Mouse (Mus musculus) CH12.LX (cell line): ENCODE data around the gene Mctp2.

ENCODE experiments used
- BHLHE40 ChIP-seq: IDR thresholded peaks from 2 replicates; pipeline ENCODE4 v1.6.1; 2011; ENCODE audit warnings: mild to moderate bottlenecking, low read depth, low read length, improper control_type of control experiment
- CTCF ChIP-seq, 2 experiments: IDR thresholded peaks in 1 of 2; conservative IDR thresholded peaks in 1 of 2; 2 replicates each; pipeline ENCODE4 v1.5.1; 2011 to 2012; ENCODE audit warnings: low read depth in 2 of 2, low read length in 2 of 2, improper control_type of control experiment in 1 of 2, inconsistent platforms in 1 of 2, mild to moderate bottlenecking in 1 of 2, moderate library complexity in 1 of 2
- EP300 ChIP-seq: IDR thresholded peaks from 2 replicates; pipeline ENCODE4 v1.6.1; 2011; ENCODE audit warnings: low read length, improper control_type of control experiment
- ETS1 ChIP-seq: conservative IDR thresholded peaks from 2 replicates; pipeline ENCODE4 v1.6.1; 2012; ENCODE audit warnings: low read depth, mild to moderate bottlenecking, inconsistent platforms, low read length, improper control_type of control experiment, moderate library complexity
- GABPA ChIP-seq: IDR thresholded peaks from 2 replicates; pipeline ENCODE4 v1.6.1; 2012; ENCODE audit warnings: low read depth, low read length, improper control_type of control experiment, inconsistent platforms; ENCODE audit not compliant: insufficient replicate concordance
- MAX ChIP-seq: IDR thresholded peaks from 2 replicates; pipeline ENCODE4 v1.6.1; 2011; ENCODE audit warnings: low read length, improper control_type of control experiment
- MXI1 ChIP-seq: IDR thresholded peaks from 2 replicates; pipeline ENCODE4 v1.6.1; 2011; ENCODE audit warnings: mild to moderate bottlenecking, low read depth, low read length, improper control_type of control experiment
- NELFE ChIP-seq: IDR thresholded peaks from 2 replicates; pipeline ENCODE4 v1.6.1; 2011; ENCODE audit warnings: low read depth, low read length, improper control_type of control experiment
- POLR2A ChIP-seq: IDR thresholded peaks from 2 replicates; pipeline ENCODE4 v1.6.1; 2011; ENCODE audit warnings: low read depth, mild to moderate bottlenecking, improper control_type of control experiment, low read length
- POLR2AphosphoS2 ChIP-seq: IDR thresholded peaks from 2 replicates; pipeline ENCODE4 v1.6.1; 2011; ENCODE audit warnings: low read depth, low read length, improper control_type of control experiment
- USF1 ChIP-seq: IDR thresholded peaks from 2 replicates; pipeline ENCODE4 v1.6.1; 2014; ENCODE audit warnings: low read depth, mild to moderate bottlenecking, inconsistent platforms, low read length, improper control_type of control experiment
- USF2 ChIP-seq: conservative IDR thresholded peaks from 2 replicates; pipeline ENCODE4 v1.6.1; 2011; ENCODE audit warnings: low read depth, low read length, improper control_type of control experiment
- ZKSCAN1 ChIP-seq: IDR thresholded peaks from 2 replicates; pipeline ENCODE4 v1.6.1; 2012; ENCODE audit warnings: low read depth, inconsistent platforms, low read length, improper control_type of control experiment, borderline replicate concordance

DNA sequence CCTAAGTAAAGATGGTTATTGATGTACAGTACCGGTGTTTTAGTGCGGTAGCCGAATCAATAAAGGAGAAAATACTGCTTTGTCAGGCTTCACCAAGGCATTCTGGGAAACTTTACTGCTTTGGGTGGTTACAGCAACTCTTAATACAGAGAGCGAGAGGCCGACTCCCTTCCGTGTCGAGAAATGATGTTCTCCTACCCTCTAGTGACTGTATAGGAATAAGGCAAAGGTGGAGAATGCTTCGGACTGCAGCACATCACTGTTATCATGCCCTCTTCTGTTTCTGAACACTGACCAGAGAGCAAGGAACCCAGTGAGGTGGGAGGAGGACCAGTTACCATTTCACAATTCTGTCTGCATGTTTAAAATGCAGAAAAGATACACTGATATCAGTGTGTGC, 83.9 kb downstream of the Mctp2 start:
- TF ChIP-seq USF1: no peak
- TF ChIP-seq ZKSCAN1: no peak
- no peak for TF ChIP-seq POLR2A
- TF ChIP-seq MXI1: no peak
- TF ChIP-seq GABPA: no peak
- no peak for TF ChIP-seq MAX
- TF ChIP-seq CTCF (conservative IDR thresholded peaks at IDR 0.05 in 1 of 2, IDR thresholded peaks at IDR 0.05 in 1 of 2; ENCODE audit: low read depth in 2 of 2, low read length in 2 of 2): no peak
- TF ChIP-seq USF2: no peak
- no peak for TF ChIP-seq NELFE
- TF ChIP-seq BHLHE40: no peak
- no peak for TF ChIP-seq EP300
- no peak for TF ChIP-seq POLR2AphosphoS2
- no peak for TF ChIP-seq ETS1
